Mouse (Mus musculus): ENCODE measurements around the gene Sugct. TPM values are rescaled to one million over a fixed set of nuclear protein-coding genes. Genes with fewer than 3 reads are reported as not detected.

Sugct gene
- polyA plus RNA-seq, 1 experiment from 2014 or later, result 17.3 TPM

DNA sequence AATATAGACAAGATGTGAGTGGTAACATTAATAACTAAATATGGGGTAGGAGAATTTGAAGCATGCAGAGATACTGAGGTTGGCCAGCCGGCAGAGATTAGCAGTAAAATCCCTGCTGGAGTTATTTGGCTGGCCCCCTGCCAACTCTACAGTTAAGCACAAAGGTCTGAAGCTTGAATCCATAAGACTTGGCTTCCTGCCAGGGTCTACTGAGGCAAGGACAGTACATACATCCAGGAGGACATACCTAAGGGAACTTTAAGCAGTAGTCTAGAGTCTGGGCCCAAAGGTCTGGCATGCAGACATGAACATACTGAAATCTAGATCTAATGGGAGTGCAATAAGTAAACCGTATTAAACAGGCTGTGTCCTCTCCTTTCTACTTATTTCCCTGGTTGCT, 865.8 kb downstream of the Sugct start:
- H3K9me3 ChIP-seq (ENCODE audit: control insufficient read depth), result no peaks in the 10 kb centered on the region
- 41% methylated on average over 2 of the region's 2 CpGs for WGBS
- H3K4me2 ChIP-seq (replicated peaks; ENCODE audit: low read depth), result no peak overlapping the region
- H3K9ac ChIP-seq (ENCODE audit: low read depth, low read length), result no peak overlapping the region
- no peaks in the 10 kb centered on the region for H3K36me3 ChIP-seq (ENCODE audit: control insufficient read depth, insufficient read depth)
- no peak overlapping the region for H3K27ac ChIP-seq (ENCODE audit: low read depth, low read length)
- no peak for ATAC-seq
- no peak overlapping the region for H3K4me3 ChIP-seq (ENCODE audit: low read depth, low read length)
- no peaks in the 10 kb centered on the region for H3K27me3 ChIP-seq (replicated peaks; ENCODE audit: control insufficient read depth, insufficient read depth, low read length)
- no peak for TF ChIP-seq CTCF (IDR thresholded peaks at IDR 0.05; ENCODE audit: low read depth)
- H3K4me1 ChIP-seq (replicated peaks; ENCODE audit: control insufficient read depth, insufficient read depth, low read length), result no peaks in the 10 kb centered on the region

DNA sequence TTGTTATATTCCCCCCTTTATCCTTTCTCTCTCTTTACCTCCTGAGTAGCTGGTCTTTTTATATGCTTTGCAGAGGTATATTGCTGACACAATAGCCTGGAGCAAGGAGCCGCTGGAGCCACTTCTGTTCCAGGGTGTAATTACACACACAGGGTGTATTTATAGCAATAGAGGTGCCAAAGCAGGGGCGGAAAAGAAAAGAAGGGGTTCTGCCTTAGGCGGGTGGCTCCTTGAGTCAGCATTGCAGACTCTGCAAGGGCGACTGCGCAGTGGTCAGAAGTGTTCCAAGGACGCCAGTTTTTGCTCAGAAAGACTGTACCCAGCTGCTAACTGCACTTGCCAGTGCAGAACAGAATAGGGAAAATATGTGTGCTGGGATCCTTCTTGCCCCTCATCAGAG, 869.7 kb downstream of the Sugct start:
- H3K4me3 ChIP-seq (ENCODE audit: low read depth, low read length), result no peak overlapping the region
- no peak for TF ChIP-seq CTCF (IDR thresholded peaks at IDR 0.05; ENCODE audit: low read depth)
- H3K27ac ChIP-seq (ENCODE audit: low read depth, low read length), result no peak overlapping the region
- 83% methylated on average over 6 of the region's 6 CpGs for WGBS
- H3K9ac ChIP-seq (ENCODE audit: low read depth, low read length), result no peak overlapping the region
- H3K9me3 ChIP-seq (ENCODE audit: control insufficient read depth), result no peaks in the 10 kb centered on the region
- H3K36me3 ChIP-seq (ENCODE audit: control insufficient read depth, insufficient read depth), result no peaks in the 10 kb centered on the region
- H3K27me3 ChIP-seq (replicated peaks; ENCODE audit: control insufficient read depth, insufficient read depth, low read length), result no peaks in the 10 kb centered on the region
- no peaks in the 10 kb centered on the region for H3K4me1 ChIP-seq (replicated peaks; ENCODE audit: control insufficient read depth, insufficient read depth, low read length)
- ATAC-seq, result no peak
- no peak overlapping the region for H3K4me2 ChIP-seq (replicated peaks; ENCODE audit: low read depth)

DNA sequence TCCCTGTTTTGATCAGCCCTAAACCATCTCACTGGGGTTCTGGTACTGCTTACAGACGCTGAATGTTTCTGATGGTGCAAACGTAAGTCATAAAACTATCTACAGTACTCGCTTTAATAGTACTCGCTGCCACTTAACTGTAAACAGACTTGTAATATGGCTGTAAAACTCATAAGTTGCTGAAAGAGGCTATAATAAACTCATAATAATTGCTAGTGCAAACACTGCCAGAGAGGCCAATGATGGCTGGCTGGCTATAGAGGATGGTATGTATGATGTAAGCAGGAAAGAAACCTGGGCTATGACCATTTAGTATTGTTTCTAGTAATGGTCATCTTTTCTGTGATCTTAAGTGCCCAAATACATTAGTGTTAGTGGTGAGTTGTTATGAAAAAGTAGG, 873.6 kb downstream of the Sugct start:
- Histone ChIP-seq H3K4me2 (replicated peaks; ENCODE audit: low read depth) (no peak overlapping the region), H3K4me3 (ENCODE audit: low read depth, low read length) (no peak overlapping the region), H3K9ac (ENCODE audit: low read depth, low read length) (no peak overlapping the region), H3K9me3 (ENCODE audit: control insufficient read depth) (no peaks in the 10 kb centered on the region), H3K27me3 (replicated peaks; ENCODE audit: control insufficient read depth, insufficient read depth, low read length) (no peaks in the 10 kb centered on the region), H3K27ac (ENCODE audit: low read depth, low read length) (no peak overlapping the region), H3K4me1 (replicated peaks; ENCODE audit: control insufficient read depth, insufficient read depth, low read length) (no peaks in the 10 kb centered on the region), H3K36me3 (ENCODE audit: control insufficient read depth, insufficient read depth) (no peaks in the 10 kb centered on the region)
- no peak for TF ChIP-seq CTCF (IDR thresholded peaks at IDR 0.05; ENCODE audit: low read depth)
- 25% methylated on average over 4 of the region's 4 CpGs for WGBS
- ATAC-seq, result 0 out of 2 replicates have a peak, but pooled peaks have one; percentile 47

DNA sequence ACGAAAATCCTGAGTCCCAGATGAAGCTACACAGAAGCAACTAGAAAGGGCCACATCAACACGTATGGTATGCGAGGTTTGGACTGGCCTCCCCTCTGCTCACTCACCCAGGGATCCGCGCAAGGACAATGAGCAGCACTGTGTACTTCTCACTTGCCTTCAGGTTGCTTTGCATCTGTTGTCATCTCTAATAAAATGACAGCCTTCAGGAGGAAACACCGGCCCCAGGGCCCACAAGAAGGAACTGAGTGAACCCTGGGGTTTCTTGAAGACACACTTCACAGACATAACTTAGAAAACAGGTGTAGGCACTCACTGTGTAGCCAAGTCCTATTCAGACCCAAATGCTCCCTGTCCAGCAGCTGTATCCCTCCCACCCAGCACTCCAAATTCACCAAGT, 877.9 kb downstream of the Sugct start:
- no peak overlapping the region for H3K9ac ChIP-seq (ENCODE audit: low read depth, low read length)
- H3K27ac ChIP-seq (ENCODE audit: low read depth, low read length), result no peak overlapping the region
- no peak for ATAC-seq
- H3K4me3 ChIP-seq (ENCODE audit: low read depth, low read length), result no peak overlapping the region
- H3K4me2 ChIP-seq (replicated peaks; ENCODE audit: low read depth), result no peak overlapping the region
- H3K36me3 ChIP-seq (ENCODE audit: control insufficient read depth, insufficient read depth), result no peaks in the 10 kb centered on the region
- no peaks in the 10 kb centered on the region for H3K4me1 ChIP-seq (replicated peaks; ENCODE audit: control insufficient read depth, insufficient read depth, low read length)
- WGBS, result 88% methylated on average over 6 of the region's 6 CpGs
- H3K27me3 ChIP-seq (replicated peaks; ENCODE audit: control insufficient read depth, insufficient read depth, low read length), result no peaks in the 10 kb centered on the region
- no peak for TF ChIP-seq CTCF (IDR thresholded peaks at IDR 0.05; ENCODE audit: low read depth)
- no peaks in the 10 kb centered on the region for H3K9me3 ChIP-seq (ENCODE audit: control insufficient read depth)

DNA sequence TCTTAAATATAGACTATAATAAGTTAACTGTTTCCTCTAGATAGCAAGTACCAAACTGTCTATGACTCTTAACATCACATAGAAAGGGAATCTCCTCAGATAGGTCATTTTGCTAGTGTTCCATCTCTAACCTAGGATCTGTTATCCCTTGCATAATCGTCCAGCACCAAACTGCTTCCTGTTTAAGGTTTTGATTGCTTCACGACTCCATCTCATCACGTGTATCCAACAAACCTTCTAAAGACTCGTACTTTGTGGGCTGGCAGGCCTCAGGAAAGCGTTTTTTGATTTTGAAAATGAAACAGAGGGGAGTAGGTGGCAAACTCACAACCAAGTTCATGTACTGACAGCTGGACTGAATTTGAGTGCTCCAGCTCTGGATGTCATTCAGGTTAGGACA, 878.6 kb downstream of the Sugct start:
- Histone ChIP-seq H3K4me3 (ENCODE audit: low read depth, low read length) (no peak overlapping the region), H3K27me3 (replicated peaks; ENCODE audit: control insufficient read depth, insufficient read depth, low read length) (no peaks in the 10 kb centered on the region), H3K27ac (ENCODE audit: low read depth, low read length) (no peak overlapping the region), H3K9me3 (ENCODE audit: control insufficient read depth) (no peaks in the 10 kb centered on the region), H3K4me2 (replicated peaks; ENCODE audit: low read depth) (no peak overlapping the region), H3K4me1 (replicated peaks; ENCODE audit: control insufficient read depth, insufficient read depth, low read length) (no peaks in the 10 kb centered on the region), H3K9ac (ENCODE audit: low read depth, low read length) (no peak overlapping the region), H3K36me3 (ENCODE audit: control insufficient read depth, insufficient read depth) (no peaks in the 10 kb centered on the region)
- ATAC-seq, result no peak
- WGBS, result 77% methylated on average over 5 of the region's 5 CpGs
- TF ChIP-seq CTCF (IDR thresholded peaks at IDR 0.05; ENCODE audit: low read depth), result no peak

DNA sequence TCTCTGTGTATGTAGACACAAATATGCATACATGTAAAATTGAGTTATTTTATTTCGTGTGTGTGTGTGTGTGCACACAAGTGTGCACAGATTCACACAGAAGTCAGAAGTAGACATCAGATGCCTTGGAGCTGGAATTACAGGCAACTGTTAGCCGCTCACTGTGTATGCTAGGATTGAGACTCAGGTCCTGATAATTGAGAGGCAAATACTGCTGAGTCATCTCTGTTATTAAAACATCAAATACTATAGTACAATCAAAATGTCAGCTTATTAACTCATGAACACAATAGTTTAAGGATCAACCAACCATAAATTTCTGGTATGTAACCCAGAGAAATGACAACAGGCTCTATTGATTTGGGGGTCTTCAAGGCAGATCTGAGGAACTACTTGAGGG, 883.1 kb downstream of the Sugct start:
- ATAC-seq, result no peak
- Histone ChIP-seq H3K4me3 (ENCODE audit: low read depth, low read length) (no peak overlapping the region), H3K9ac (ENCODE audit: low read depth, low read length) (no peak overlapping the region), H3K4me1 (replicated peaks; ENCODE audit: control insufficient read depth, insufficient read depth, low read length) (no peaks in the 10 kb centered on the region), H3K27ac (ENCODE audit: low read depth, low read length) (no peak overlapping the region), H3K27me3 (replicated peaks; ENCODE audit: control insufficient read depth, insufficient read depth, low read length) (no peaks in the 10 kb centered on the region), H3K9me3 (ENCODE audit: control insufficient read depth) (no peaks in the 10 kb centered on the region), H3K36me3 (ENCODE audit: control insufficient read depth, insufficient read depth) (no peaks in the 10 kb centered on the region), H3K4me2 (replicated peaks; ENCODE audit: low read depth) (no peak overlapping the region)
- no peak for TF ChIP-seq CTCF (IDR thresholded peaks at IDR 0.05; ENCODE audit: low read depth)
- WGBS, result 86% methylated on average over 2 of the region's 2 CpGs

Other genes with a start within 250 kb of the Sugct start
- 29.6 and 34.7 TPM in 2 replicates for gene Mplkip, start 361 bp downstream of the Sugct start, polyA plus RNA-seq (2015; fragmentation: Nextera tagmentation; extraction: Ambion mirVana)
- gene Cdk13, start 109.5 kb upstream of the Sugct start, polyA plus RNA-seq (2015; fragmentation: Nextera tagmentation; extraction: Ambion mirVana), result 10.7 and 14.0 TPM in 2 replicates
- gene Rala, start 248.7 kb upstream of the Sugct start, polyA plus RNA-seq (2015; fragmentation: Nextera tagmentation; extraction: Ambion mirVana), result 107 and 110 TPM in 2 replicates